Mouse (Mus musculus) stomach, postnatal 0 days (tissue): ENCODE measurements at regions not wholly inside any gene's neighbourhood (a gene's known extent, or its start where the extent isn't known, plus 50 kb on each side); places are given as distances from the start of the nearest gene placed in this dataset.

ENCODE experiments used
- CTCF ChIP-seq: IDR thresholded peaks from 2 replicates; pipeline ENCODE4 v1.5.1; 2016; ENCODE audit warnings: antibody characterized with exemption, low read depth, mild to moderate bottlenecking, moderate library complexity
- EP300 ChIP-seq: optimal IDR thresholded peaks from 2 replicates; pipeline ENCODE3; 2016; ENCODE audit warnings: antibody characterized with exemption

- TF ChIP-seq CTCF, result no peak
- TF ChIP-seq EP300, result no peak
Measured at GRCm38 (mm10) chr12:71618956-71619355, 211.9 kb upstream of the Daam1 start.
